Mouse (Mus musculus): ENCODE data around the gene Aptx. TPM values are rescaled to one million over a fixed set of nuclear protein-coding genes. Genes with fewer than 3 reads are reported as not detected.
A peak's percentile ranks its signal among the peaks of the same experiment; 100 is the strongest.

The Aptx gene
- polyA plus RNA-seq, 1 experiment = 8.9 TPM

- no peak overlapping the region for H3K27ac ChIP-seq (ENCODE audit: insufficient read depth, low read depth, low read length)
- 23% methylated on average over 14 of the region's 14 CpGs for WGBS
- TF ChIP-seq CTCF (conservative IDR thresholded peaks at IDR 0.05; ENCODE audit: insufficient read depth, insufficient read length, low read depth, low read length) (no peak), POLR2A (IDR thresholded peaks at IDR 0.05; ENCODE audit: low read depth, low read length) (no peak)
- DNase-seq = no peak
- no peaks in the 10 kb centered on the region for H3K36me3 ChIP-seq (ENCODE audit: control insufficient read depth, insufficient read depth, low read length)
- no peak overlapping the region for H3K4me3 ChIP-seq (ENCODE audit: insufficient read depth, low read depth, low read length)
- H3K4me1 ChIP-seq (ENCODE audit: control insufficient read depth, insufficient read depth, low read length) = no peaks in the 10 kb centered on the region
- no peaks in the 10 kb centered on the region; the same call in 1 of the 2 replicates for H3K27me3 ChIP-seq (replicated peaks; ENCODE audit: control insufficient read depth, insufficient read depth, low read length)
Observed at GRCm38 (mm10) chr4:40676338-40676737, 26.7 kb downstream of the Aptx start.

GRCm38 (mm10) chr4:40673526-40673925, 29.5 kb downstream of the Aptx start:
- TF ChIP-seq CTCF (conservative IDR thresholded peaks at IDR 0.05; ENCODE audit: insufficient read depth, insufficient read length, low read depth, low read length) = no peak
- no peak for TF ChIP-seq POLR2A (IDR thresholded peaks at IDR 0.05; ENCODE audit: low read depth, low read length)
- no peaks in the 10 kb centered on the region for H3K4me1 ChIP-seq (ENCODE audit: control insufficient read depth, insufficient read depth, low read length)
- no peaks in the 10 kb centered on the region for H3K36me3 ChIP-seq (ENCODE audit: control insufficient read depth, insufficient read depth, low read length)
- WGBS = 96% methylated on average over 5 of the region's 5 CpGs
- no peaks in the 10 kb centered on the region; the same call in 1 of the 2 replicates for H3K27me3 ChIP-seq (replicated peaks; ENCODE audit: control insufficient read depth, insufficient read depth, low read length)
- no peak overlapping the region for H3K27ac ChIP-seq (ENCODE audit: insufficient read depth, low read depth, low read length)
- H3K4me3 ChIP-seq (ENCODE audit: insufficient read depth, low read depth, low read length) = no peak overlapping the region
- no peak for DNase-seq

GRCm38 (mm10) chr4:40666237-40667012, 36.6 kb downstream of the Aptx start:
- Histone ChIP-seq H3K4me3 (ENCODE audit: insufficient read depth, low read depth, low read length) (no peak overlapping the region), H3K27ac (ENCODE audit: insufficient read depth, low read depth, low read length) (no peak overlapping the region), H3K4me1 (ENCODE audit: control insufficient read depth, insufficient read depth, low read length) (no peaks in the 10 kb centered on the region), H3K27me3 (replicated peaks; ENCODE audit: control insufficient read depth, insufficient read depth, low read length) (no peaks in the 10 kb centered on the region), H3K36me3 (ENCODE audit: control insufficient read depth, insufficient read depth, low read length) (no peaks in the 10 kb centered on the region)
- WGBS = 62% methylated on average over 9 of the region's 9 CpGs
- TF ChIP-seq CTCF (conservative IDR thresholded peaks at IDR 0.05; ENCODE audit: insufficient read depth, insufficient read length, low read depth, low read length) (no peak), POLR2A (IDR thresholded peaks at IDR 0.05; ENCODE audit: low read depth, low read length) (no peak)
- no peak for DNase-seq

- 90% methylated on average over 2 of the region's 2 CpGs for WGBS
- Histone ChIP-seq H3K27me3 (replicated peaks; ENCODE audit: control insufficient read depth, insufficient read depth, low read length) (no peaks in the 10 kb centered on the region), H3K4me3 (ENCODE audit: insufficient read depth, low read depth, low read length) (no peak overlapping the region), H3K4me1 (ENCODE audit: control insufficient read depth, insufficient read depth, low read length) (no peaks in the 10 kb centered on the region), H3K36me3 (ENCODE audit: control insufficient read depth, insufficient read depth, low read length) (no peaks in the 10 kb centered on the region), H3K27ac (ENCODE audit: insufficient read depth, low read depth, low read length) (no peak overlapping the region)
- TF ChIP-seq CTCF (conservative IDR thresholded peaks at IDR 0.05; ENCODE audit: insufficient read depth, insufficient read length, low read depth, low read length) = no peak
- TF ChIP-seq POLR2A (IDR thresholded peaks at IDR 0.05; ENCODE audit: low read depth, low read length) = no peak
- DNase-seq = no peak
Observed at GRCm38 (mm10) chr4:40651055-40651454, 51.9 kb downstream of the Aptx start.

- DNase-seq = no peak
Observed at GRCm38 (mm10) chr4:40649111-40649510, 53.9 kb downstream of the Aptx start.

GRCm38 (mm10) chr4:40643567-40643966, 59.4 kb downstream of the Aptx start:
- no peak for TF ChIP-seq CTCF (conservative IDR thresholded peaks at IDR 0.05; ENCODE audit: insufficient read depth, insufficient read length, low read depth, low read length)
- TF ChIP-seq POLR2A (IDR thresholded peaks at IDR 0.05; ENCODE audit: low read depth, low read length) = no peak
- Histone ChIP-seq H3K27ac (ENCODE audit: insufficient read depth, low read depth, low read length) (no peak overlapping the region), H3K27me3 (replicated peaks; ENCODE audit: control insufficient read depth, insufficient read depth, low read length) (no peaks in the 10 kb centered on the region), H3K4me3 (ENCODE audit: insufficient read depth, low read depth, low read length) (no peak overlapping the region), H3K4me1 (ENCODE audit: control insufficient read depth, insufficient read depth, low read length) (no peaks in the 10 kb centered on the region), H3K36me3 (ENCODE audit: control insufficient read depth, insufficient read depth, low read length) (no peaks in the 10 kb centered on the region)
- WGBS = 45% methylated on average over 5 of the region's 5 CpGs
- DNase-seq = peak; percentile 48

More at GRCm38 (mm10) chr4:40649111-40649510, 53.9 kb downstream of the Aptx start:
- no peak overlapping the region for H3K27ac ChIP-seq (ENCODE audit: insufficient read depth, low read depth, low read length)
- no peak overlapping the region for H3K4me3 ChIP-seq (ENCODE audit: insufficient read depth, low read depth, low read length)
- H3K36me3 ChIP-seq (ENCODE audit: control insufficient read depth, insufficient read depth, low read length) = no peaks in the 10 kb centered on the region
- H3K27me3 ChIP-seq (replicated peaks; ENCODE audit: control insufficient read depth, insufficient read depth, low read length) = no peaks in the 10 kb centered on the region
- no peaks in the 10 kb centered on the region for H3K4me1 ChIP-seq (ENCODE audit: control insufficient read depth, insufficient read depth, low read length)
- WGBS = 72% methylated on average over 5 of the region's 5 CpGs
- TF ChIP-seq CTCF (conservative IDR thresholded peaks at IDR 0.05; ENCODE audit: insufficient read depth, insufficient read length, low read depth, low read length) (no peak), POLR2A (IDR thresholded peaks at IDR 0.05; ENCODE audit: low read depth, low read length) (no peak)

GRCm38 (mm10) chr4:40640991-40641390, 62.0 kb downstream of the Aptx start:
- no peaks in the 10 kb centered on the region for H3K4me1 ChIP-seq (ENCODE audit: control insufficient read depth, insufficient read depth, low read length)
- TF ChIP-seq CTCF (conservative IDR thresholded peaks at IDR 0.05; ENCODE audit: insufficient read depth, insufficient read length, low read depth, low read length) = 0 out of 2 replicates have a peak, but pooled peaks have one; percentile 10
- TF ChIP-seq POLR2A (IDR thresholded peaks at IDR 0.05; ENCODE audit: low read depth, low read length) = no peak
- H3K4me3 ChIP-seq (ENCODE audit: insufficient read depth, low read depth, low read length) = no peak overlapping the region
- H3K27me3 ChIP-seq (replicated peaks; ENCODE audit: control insufficient read depth, insufficient read depth, low read length) = no peaks in the 10 kb centered on the region
- DNase-seq = no peak
- H3K36me3 ChIP-seq (ENCODE audit: control insufficient read depth, insufficient read depth, low read length) = no peaks in the 10 kb centered on the region
- WGBS = 90% methylated on average over 4 of the region's 4 CpGs
- H3K27ac ChIP-seq (ENCODE audit: insufficient read depth, low read depth, low read length) = no peak overlapping the region

Other genes with a start within 250 kb of the Aptx start
- 0.52 and 0.84 TPM in 2 replicates for gene Tmem215, start 231.0 kb downstream of the Aptx start, polyA plus RNA-seq (2012; rRNA removed)
- 11.8 and 23.1 TPM in 2 replicates for gene Dnaja1, start 19.0 kb upstream of the Aptx start, polyA plus RNA-seq (2012; rRNA removed)
- 21.2 and 30.1 TPM in 2 replicates for gene Smu1, start 54.7 kb upstream of the Aptx start, polyA plus RNA-seq (2012; rRNA removed)
- 20.1 and 22.2 TPM in 2 replicates for gene B4galt1, start 150.8 kb upstream of the Aptx start, polyA plus RNA-seq (2012; rRNA removed)
- 2.6 and 3.2 TPM in 2 replicates for gene Spink4, start 216.9 kb upstream of the Aptx start, polyA plus RNA-seq (2012; rRNA removed)
- gene Bag1, start 245.1 kb upstream of the Aptx start, polyA plus RNA-seq (2012; rRNA removed) = 133 and 162 TPM in 2 replicates
- gene Chmp5, start 245.2 kb upstream of the Aptx start, polyA plus RNA-seq (2012; rRNA removed) = 25.7 and 41.9 TPM in 2 replicates

Data from kidney, adult 2 months (tissue).